Mouse (Mus musculus) thymus, adult 2 months (tissue): ENCODE measurements at regions not wholly inside any gene's neighbourhood (a gene's known extent, or its start where the extent isn't known, plus 50 kb on each side); places are given as distances from the start of the nearest gene placed in this dataset.

Source experiments
- DNase-seq: peaks from one replicate; pipeline ENCODE4 v3.0.0; 2021
- H3K27ac ChIP-seq: fragments of 200-500 bp; 2 replicates; pipeline ENCODE4 v1.5.1; 2012; ENCODE audit warnings: low read length, control low read depth; ENCODE audit not compliant: control insufficient read depth, insufficient read depth
- H3K27me3 ChIP-seq: fragments of 200-500 bp; 2 replicates; pipeline ENCODE4 v1.6.1; 2012; ENCODE audit warnings: mild to moderate bottlenecking, low read length, moderate library complexity, mixed read lengths; ENCODE audit not compliant: control insufficient read depth, insufficient read depth
- H3K36me3 ChIP-seq: fragments of 200-500 bp; 2 replicates; pipeline ENCODE4 v1.6.1; 2012; ENCODE audit warnings: mild to moderate bottlenecking, low read length, moderate library complexity; ENCODE audit not compliant: control insufficient read depth, insufficient read depth
- H3K4me1 ChIP-seq: fragments of 200-500 bp; replicated peaks from 2 replicates; pipeline ENCODE4 v1.6.1; 2012; ENCODE audit warnings: low read length; ENCODE audit not compliant: control insufficient read depth, insufficient read depth
- H3K4me3 ChIP-seq: fragments of 200-500 bp; 2 replicates; pipeline ENCODE4 v1.5.1; 2012; ENCODE audit warnings: mild to moderate bottlenecking, low read length, control low read depth, moderate library complexity; ENCODE audit not compliant: control insufficient read depth, insufficient read depth
- CTCF ChIP-seq: fragments of 200-500 bp; IDR thresholded peaks from 2 replicates; pipeline ENCODE4 v1.5.1; 2012; ENCODE audit warnings: mild to moderate bottlenecking, control low read depth, low read length, moderate library complexity, borderline replicate concordance; ENCODE audit not compliant: control insufficient read depth, poor library complexity, insufficient read depth; ENCODE audit errors: extremely low read depth
- POLR2A ChIP-seq: fragments of 200-500 bp; IDR thresholded peaks from 2 replicates; pipeline ENCODE4 v1.6.1; 2012; ENCODE audit warnings: mild to moderate bottlenecking, low read length, control low read depth, moderate library complexity; ENCODE audit not compliant: control insufficient read depth, poor library complexity, insufficient read depth; ENCODE audit errors: extremely low read depth
- WGBS: fragments of 180-500 bp; shearing (Covaris S2); methylation state at CpG from one replicate; pipeline ENCODE4 v1.1.7; 2018; 5-methylcytosine and 5-hydroxymethylcytosine counted together

GRCm38 (mm10) chr11:44127088-44127487 is 226.1 kb upstream of the Adra1b start:
- H3K36me3 ChIP-seq = no peaks in the 10 kb centered on the region
- no peak overlapping the region for H3K27ac ChIP-seq
- no peaks in the 10 kb centered on the region for H3K27me3 ChIP-seq
- H3K4me3 ChIP-seq = no peak overlapping the region
- no peak for TF ChIP-seq CTCF
- TF ChIP-seq POLR2A = no peak
- DNase-seq = no peak
- 92% methylated on average over 9 of the region's 9 CpGs for WGBS
- H3K4me1 ChIP-seq = no peaks in the 10 kb centered on the region

- Histone ChIP-seq H3K4me3 (no peak overlapping the region), H3K27me3 (no peaks in the 10 kb centered on the region), H3K27ac (no peak overlapping the region), H3K4me1 (no peaks in the 10 kb centered on the region; the same call in 1 of the 2 replicates), H3K36me3 (no peaks in the 10 kb centered on the region)
- TF ChIP-seq POLR2A (no peak), CTCF (no peak)
- no peak for DNase-seq
- 95% methylated on average over 6 of the region's 6 CpGs for WGBS
Measured at GRCm38 (mm10) chr11:44128481-44128880, 227.5 kb upstream of the Adra1b start.

- no peaks in the 10 kb centered on the region for H3K27me3 ChIP-seq
- H3K4me3 ChIP-seq = no peak overlapping the region
- no peaks in the 10 kb centered on the region; the same call in 1 of the 2 replicates for H3K4me1 ChIP-seq
- H3K36me3 ChIP-seq = no peaks in the 10 kb centered on the region
- TF ChIP-seq POLR2A (no peak), CTCF (no peak)
- 90% methylated on average over 7 of the region's 7 CpGs for WGBS
- no peak for DNase-seq
- H3K27ac ChIP-seq = no peak overlapping the region
Measured at GRCm38 (mm10) chr11:44133244-44133643, 232.2 kb upstream of the Adra1b start.

GRCm38 (mm10) chr11:44136024-44136423 is 235.0 kb upstream of the Adra1b start:
- Histone ChIP-seq H3K4me1 (no peaks in the 10 kb centered on the region; the same call in 1 of the 2 replicates), H3K27me3 (no peaks in the 10 kb centered on the region), H3K36me3 (no peaks in the 10 kb centered on the region), H3K4me3 (no peak overlapping the region), H3K27ac (no peak overlapping the region)
- 8% methylated on average over 3 of the region's 3 CpGs for WGBS
- no peak for DNase-seq
- TF ChIP-seq POLR2A (no peak), CTCF (no peak)

- H3K36me3 ChIP-seq = no peaks in the 10 kb centered on the region
- H3K27me3 ChIP-seq = no peaks in the 10 kb centered on the region
- no peak for TF ChIP-seq POLR2A
- TF ChIP-seq CTCF = no peak
- H3K4me1 ChIP-seq = no peaks in the 10 kb centered on the region
- WGBS = 96% methylated on average over 4 of the region's 4 CpGs
- no peak for DNase-seq
- no peak overlapping the region for H3K4me3 ChIP-seq
- no peak overlapping the region for H3K27ac ChIP-seq
Measured at GRCm38 (mm10) chr11:44142996-44143395, 242.0 kb upstream of the Adra1b start.

- 90% methylated on average over 3 of the region's 3 CpGs for WGBS
- Histone ChIP-seq H3K27ac (no peak overlapping the region), H3K4me1 (no peaks in the 10 kb centered on the region), H3K36me3 (no peaks in the 10 kb centered on the region), H3K4me3 (no peak overlapping the region), H3K27me3 (no peaks in the 10 kb centered on the region)
- no peak for DNase-seq
- TF ChIP-seq CTCF = no peak
- no peak for TF ChIP-seq POLR2A
Measured at GRCm38 (mm10) chr11:44144477-44144876, 243.5 kb upstream of the Adra1b start.

GRCm38 (mm10) chr11:44146419-44146818 is 245.4 kb upstream of the Adra1b start:
- no peak for DNase-seq
- 93% methylated on average over 3 of the region's 3 CpGs for WGBS
- Histone ChIP-seq H3K4me3 (no peak overlapping the region), H3K27ac (no peak overlapping the region), H3K36me3 (no peaks in the 10 kb centered on the region), H3K4me1 (no peaks in the 10 kb centered on the region), H3K27me3 (no peaks in the 10 kb centered on the region)
- TF ChIP-seq CTCF = no peak
- TF ChIP-seq POLR2A = no peak
